Comparison of ENCODE assay signal across 7 mouse cellular contexts in genomic region chr4:120854588-120855319, GRCm38 (mm10). TPM values are rescaled to one million over a fixed set of nuclear protein-coding genes. Genes with fewer than 3 reads are reported as not detected.
DNase-seq lines count a peak whose midpoint lies in the region; ATAC-seq lines count a peak whose summit lies in the region.

Gene Rims3 (plus strand): TSS chr4:120854816.

- no peaks in the 10 kb centered on the region for H3K27me3 ChIP-seq in hindbrain, embryonic 16.5 days (replicated peaks; ENCODE audit: control insufficient read depth, insufficient read depth, low read length)
- peaks cover 79% of the 10 kb centered on the region for H3K27me3 ChIP-seq in megakaryocyte, embryonic 14.5 days (replicated peaks)

- peak within 1 kb of the TSS; percentile 49 for H3K4me3 ChIP-seq in brown adipose tissue, adult 24 weeks (ENCODE audit: insufficient read depth, low read depth, low read length)
- peak within 1 kb of the TSS; percentile 75 for H3K4me3 ChIP-seq in hindbrain, embryonic 16.5 days (ENCODE audit: low read length)
- H3K4me3 ChIP-seq in megakaryocyte, embryonic 14.5 days (replicated peaks) = peak within 1 kb of the TSS; percentile 88

- H3K9ac ChIP-seq in hindbrain, embryonic 16.5 days (ENCODE audit: low read depth, low read length) = peak within 1 kb of the TSS; percentile 86

- H3K4me2 ChIP-seq in hindbrain, embryonic 16.5 days (ENCODE audit: low read length) = peak within 1 kb of the TSS; percentile 67

- no peaks in the 10 kb centered on the region for H3K36me3 ChIP-seq in hindbrain, embryonic 16.5 days (ENCODE audit: control insufficient read depth, insufficient read depth, low read length)
- H3K36me3 ChIP-seq in megakaryocyte, embryonic 14.5 days (replicated peaks; ENCODE audit: low read length) = no peaks in the 10 kb centered on the region

- DNase-seq in T-cell, adult 2 months (ENCODE audit: low spot score) = peak; percentile 67
- DNase-seq in left cerebral cortex, adult 8-10 months (ENCODE audit: low spot score in 2 of 2) = peak in 1 of 2 experiments; percentile 38
- peak; percentile 60 for DNase-seq in retina, postnatal 7 days (ENCODE audit: low read depth, low spot score)

- H3K27ac ChIP-seq in brown adipose tissue, adult 24 weeks (replicated peaks; ENCODE audit: low read depth, low read length) = no peak within 1 kb of the TSS
- peak within 1 kb of the TSS; percentile 73 for H3K27ac ChIP-seq in hindbrain, embryonic 16.5 days (ENCODE audit: low read depth, low read length)

- WGBS in hindbrain, embryonic 16.5 days = 2% methylated on average over 54 of the region's 68 CpGs

- peak; percentile 53; the same call in 1 of the 2 replicates for ATAC-seq in erythroid progenitor cell, adult 5-6 weeks (replicated peaks; ENCODE audit: low FRiP score, poor library complexity, severe bottlenecking)
- peak; percentile 76 for ATAC-seq in hindbrain, embryonic 16.5 days

- no peaks in the 10 kb centered on the region for H3K4me1 ChIP-seq in brown adipose tissue, adult 24 weeks (ENCODE audit: control insufficient read depth, insufficient read depth, insufficient read length, low read length)
- peaks cover 16% of the 10 kb centered on the region for H3K4me1 ChIP-seq in hindbrain, embryonic 16.5 days (ENCODE audit: control insufficient read depth, insufficient read depth, low read depth, low read length)
- peaks cover 6% of the 10 kb centered on the region for H3K4me1 ChIP-seq in megakaryocyte, embryonic 14.5 days

- H3K9me3 ChIP-seq in hindbrain, embryonic 16.5 days (ENCODE audit: control insufficient read depth, low read length) = no peaks in the 10 kb centered on the region
- H3K9me3 ChIP-seq in megakaryocyte, embryonic 14.5 days = peaks cover 11% of the 10 kb centered on the region

RNA-seq across cellular contexts. Expression of gene Rims3, which starts in this region (rescaled TPM):
- not detected in 2 replicates for polyA plus RNA-seq in brown adipose tissue, adult 24 weeks (2012; ENCODE audit: insufficient read depth, insufficient read length, missing spikeins)
- 1.7 and 5.0 TPM in 2 replicates for total RNA-seq in erythroid progenitor cell, adult 5-6 weeks (2015; ENCODE audit: low replicate concordance)
- 2.1 TPM in 1 of 2 replicates, not detected in the other for total RNA-seq in erythroid progenitor cell, adult 5-6 weeks (2017; ENCODE audit: low replicate concordance)
- polyA plus RNA-seq in hindbrain, embryonic 16.5 days (2015; fragmentation: Nextera tagmentation; extraction: Ambion mirVana) = 24.0 and 28.6 TPM in 2 replicates
- 100 to 1,000 TPM; 137 to 160 (median 147) TPM for total RNA-seq in left cerebral cortex, adult 8-10 months (2022)
- polyA plus RNA-seq in megakaryocyte, embryonic 14.5 days (2012; ENCODE audit: insufficient read depth, low replicate concordance) = 0.06 TPM in 1 of 2 replicates, not detected in the other

Comparison
In these comparisons a context has a peak if more than half of its experiments do, and no peak if none do; other contexts are left out.
1. RNA of gene Rims3 (total RNA-seq): 137 to 160 TPM in left cerebral cortex, adult 8-10 months; 1.7 to 5.0 TPM in erythroid progenitor cell, adult 5-6 weeks; every median in the first group is over 10 times any median in the second.
2. RNA of gene Rims3 (polyA plus RNA-seq): 24.0 to 28.6 TPM in hindbrain, embryonic 16.5 days; 0.06 TPM in megakaryocyte, embryonic 14.5 days and not detected in brown adipose tissue, adult 24 weeks; every median in the first group is over 10 times any median in the second.
3. Peak in every context shown above with its lines, with median percentiles within 50 percentile points of each other: H3K4me3 ChIP-seq.